Mouse (Mus musculus) thymus, adult 2 months (tissue): Measurements from ENCODE around the gene Ranbp6. TPM values are rescaled to one million over a fixed set of nuclear protein-coding genes. Genes with fewer than 3 reads are reported as not detected.

Experiments
- DNase-seq: peaks from one replicate; pipeline ENCODE4 v3.0.0; 2021
- H3K27ac ChIP-seq: fragments of 200-500 bp; 2 replicates; pipeline ENCODE4 v1.5.1; 2012; ENCODE audit warnings: low read length, control low read depth; ENCODE audit not compliant: control insufficient read depth, insufficient read depth
- H3K27me3 ChIP-seq: fragments of 200-500 bp; 2 replicates; pipeline ENCODE4 v1.6.1; 2012; ENCODE audit warnings: mild to moderate bottlenecking, low read length, moderate library complexity, mixed read lengths; ENCODE audit not compliant: control insufficient read depth, insufficient read depth
- H3K36me3 ChIP-seq: fragments of 200-500 bp; 2 replicates; pipeline ENCODE4 v1.6.1; 2012; ENCODE audit warnings: mild to moderate bottlenecking, low read length, moderate library complexity; ENCODE audit not compliant: control insufficient read depth, insufficient read depth
- H3K4me1 ChIP-seq: fragments of 200-500 bp; replicated peaks from 2 replicates; pipeline ENCODE4 v1.6.1; 2012; ENCODE audit warnings: low read length; ENCODE audit not compliant: control insufficient read depth, insufficient read depth
- H3K4me3 ChIP-seq: fragments of 200-500 bp; 2 replicates; pipeline ENCODE4 v1.5.1; 2012; ENCODE audit warnings: mild to moderate bottlenecking, low read length, control low read depth, moderate library complexity; ENCODE audit not compliant: control insufficient read depth, insufficient read depth
- CTCF ChIP-seq: fragments of 200-500 bp; IDR thresholded peaks from 2 replicates; pipeline ENCODE4 v1.5.1; 2012; ENCODE audit warnings: mild to moderate bottlenecking, control low read depth, low read length, moderate library complexity, borderline replicate concordance; ENCODE audit not compliant: control insufficient read depth, poor library complexity, insufficient read depth; ENCODE audit errors: extremely low read depth
- POLR2A ChIP-seq: fragments of 200-500 bp; IDR thresholded peaks from 2 replicates; pipeline ENCODE4 v1.6.1; 2012; ENCODE audit warnings: mild to moderate bottlenecking, low read length, control low read depth, moderate library complexity; ENCODE audit not compliant: control insufficient read depth, poor library complexity, insufficient read depth; ENCODE audit errors: extremely low read depth
- WGBS: fragments of 180-500 bp; shearing (Covaris S2); methylation state at CpG from one replicate; pipeline ENCODE4 v1.1.7; 2018; 5-methylcytosine and 5-hydroxymethylcytosine counted together
- polyA plus RNA-seq: library from polyadenylated mRNA; depleted of rRNA; stranded (reverse); fragments of >200 nt; gene quantifications from 2 replicates; pipeline ENCODE4 v1.2.3, GENCODE M21; 2012

Gene Ranbp6
- polyA plus RNA-seq, 1 experiment = 6.1 TPM

DNA sequence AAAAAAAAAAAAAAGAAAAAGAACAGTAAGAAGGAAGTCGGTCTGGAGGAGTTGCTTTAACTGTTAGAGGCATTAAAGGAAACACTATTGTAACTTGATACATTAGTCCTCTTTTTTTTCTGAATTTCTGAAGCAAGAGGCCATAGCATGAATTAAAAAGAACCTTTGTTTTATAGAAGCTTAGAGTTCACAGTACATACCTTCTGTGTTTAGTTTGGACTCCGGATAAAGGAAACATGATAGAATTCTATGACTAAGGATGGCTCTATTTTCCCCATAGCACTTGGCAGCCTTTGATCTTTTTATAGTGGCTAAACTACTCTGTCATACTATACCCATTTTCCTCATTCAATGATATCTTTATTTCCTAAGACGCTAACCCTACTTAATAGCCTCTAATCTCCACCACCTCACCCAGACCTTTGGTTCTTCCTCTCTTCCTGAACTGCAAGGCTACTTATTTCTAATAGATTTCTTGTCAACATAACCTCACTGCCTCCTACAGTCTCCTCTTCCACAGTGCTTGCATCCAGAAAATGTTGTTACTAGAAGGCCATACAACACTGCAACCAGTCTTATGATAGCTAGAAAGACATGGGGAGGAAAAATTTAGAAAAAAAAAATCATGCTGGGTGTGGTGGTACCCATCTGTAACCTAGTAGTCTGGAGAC is 22.7 kb upstream of the Ranbp6 start:
- Histone ChIP-seq H3K4me3 (no peak overlapping the region), H3K36me3 (no peaks in the 10 kb centered on the region), H3K27ac (no peak overlapping the region), H3K27me3 (no peaks in the 10 kb centered on the region), H3K4me1 (no peaks in the 10 kb centered on the region)
- no peak for TF ChIP-seq CTCF
- TF ChIP-seq POLR2A = no peak
- DNase-seq = no peak
- WGBS = 65% methylated on average over 3 of the region's 3 CpGs

DNA sequence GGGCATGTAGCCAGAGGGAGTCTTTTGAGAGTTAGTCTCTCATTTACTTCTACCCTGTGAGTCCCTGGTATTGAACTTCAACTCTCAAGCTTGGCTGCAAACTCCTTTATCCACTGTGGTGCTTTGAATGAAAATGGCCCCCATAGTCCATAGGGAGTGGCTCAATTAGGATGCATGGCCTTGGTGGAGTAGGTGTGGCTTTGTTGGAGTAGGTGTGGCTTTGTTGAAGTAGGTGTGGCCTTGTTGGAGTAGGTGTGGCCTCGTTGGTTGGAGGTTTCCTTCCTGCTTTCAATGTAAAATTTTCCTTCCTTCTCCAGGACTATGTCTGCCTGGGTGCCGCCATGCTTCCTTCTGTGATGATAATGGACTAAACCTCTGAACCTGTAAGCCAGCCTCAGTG is 18.1 kb upstream of the Ranbp6 start:
- no peaks in the 10 kb centered on the region for H3K36me3 ChIP-seq
- WGBS = 92% methylated on average over 2 of the region's 2 CpGs
- no peak overlapping the region for H3K4me3 ChIP-seq
- no peak overlapping the region for H3K27ac ChIP-seq
- TF ChIP-seq CTCF = no peak
- no peak for TF ChIP-seq POLR2A
- no peaks in the 10 kb centered on the region for H3K27me3 ChIP-seq
- no peaks in the 10 kb centered on the region for H3K4me1 ChIP-seq
- no peak for DNase-seq

DNA sequence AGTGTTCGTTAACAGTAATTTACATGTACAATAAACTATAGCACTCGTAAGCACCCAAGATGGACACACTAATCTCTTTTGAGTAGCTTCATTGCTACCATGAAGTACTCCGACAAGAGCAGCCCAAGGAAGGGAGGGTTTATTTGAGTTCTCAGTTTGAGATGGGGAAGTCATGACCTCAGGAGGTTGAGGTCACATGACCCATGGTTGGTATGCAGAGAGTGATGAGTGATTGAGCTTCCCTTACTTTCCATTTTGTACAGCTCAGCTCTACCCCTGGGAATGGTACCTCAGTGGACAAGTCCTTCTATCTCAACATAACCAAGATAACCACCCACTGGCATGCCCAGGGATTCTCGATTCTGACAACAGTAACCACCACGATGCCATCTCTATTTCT is 15.8 kb upstream of the Ranbp6 start:
- TF ChIP-seq CTCF = no peak
- no peak for TF ChIP-seq POLR2A
- H3K4me1 ChIP-seq = no peaks in the 10 kb centered on the region
- H3K27me3 ChIP-seq = no peaks in the 10 kb centered on the region
- no peak overlapping the region for H3K4me3 ChIP-seq
- H3K27ac ChIP-seq = no peak overlapping the region
- H3K36me3 ChIP-seq = no peaks in the 10 kb centered on the region
- 75% methylated on average over 5 of the region's 5 CpGs for WGBS
- DNase-seq = no peak

DNA sequence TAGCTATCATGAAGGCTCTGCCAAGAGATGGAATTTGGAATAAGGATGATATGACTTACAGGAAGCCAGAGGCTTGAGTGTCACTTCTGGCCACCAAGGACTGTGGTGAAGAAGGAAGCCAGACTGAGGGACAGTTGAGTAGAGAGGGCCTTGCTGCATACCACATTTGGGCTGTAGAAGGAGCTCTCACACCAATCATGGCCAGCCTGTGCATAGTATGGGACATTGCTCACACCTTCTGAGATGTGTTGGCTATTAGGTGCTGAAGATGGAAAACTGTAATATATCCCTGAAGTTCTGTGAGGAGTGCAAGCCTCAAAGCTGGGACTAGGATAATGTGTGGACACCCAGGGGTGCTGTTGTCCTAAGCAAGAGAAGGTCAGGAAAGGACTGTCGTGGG is 13.9 kb upstream of the Ranbp6 start:
- H3K27me3 ChIP-seq = no peaks in the 10 kb centered on the region
- WGBS = 87% methylated on average over 1 of the region's 1 CpGs
- no peak for TF ChIP-seq POLR2A
- no peak for TF ChIP-seq CTCF
- no peak for DNase-seq
- no peaks in the 10 kb centered on the region for H3K36me3 ChIP-seq
- H3K4me3 ChIP-seq = no peak overlapping the region
- H3K4me1 ChIP-seq = no peaks in the 10 kb centered on the region
- no peak overlapping the region for H3K27ac ChIP-seq

DNA sequence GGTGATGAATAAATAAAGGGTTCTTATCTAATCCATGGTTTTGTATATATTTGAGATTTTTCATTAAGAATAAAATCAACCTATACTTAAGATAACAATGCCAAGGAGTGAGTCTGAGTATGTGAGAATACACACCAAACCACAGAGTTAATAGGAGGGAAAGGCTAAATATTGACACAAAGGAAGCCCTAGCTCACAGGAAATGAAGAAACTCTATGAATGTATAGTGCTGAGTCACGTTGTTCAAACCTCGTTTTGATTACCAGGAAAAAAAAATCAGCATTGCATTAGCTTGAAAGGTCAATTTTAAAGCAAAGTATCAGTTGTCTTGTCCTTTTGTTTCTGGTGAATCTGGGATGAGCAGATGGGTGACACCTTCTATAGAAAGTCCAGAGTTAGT is 12.2 kb upstream of the Ranbp6 start:
- H3K4me1 ChIP-seq = no peaks in the 10 kb centered on the region
- H3K4me3 ChIP-seq = no peak overlapping the region
- H3K27ac ChIP-seq = no peak overlapping the region
- WGBS = 7% methylated on average over 2 of the region's 2 CpGs
- TF ChIP-seq POLR2A (no peak), CTCF (no peak)
- H3K36me3 ChIP-seq = no peaks in the 10 kb centered on the region
- DNase-seq = no peak
- no peaks in the 10 kb centered on the region for H3K27me3 ChIP-seq

DNA sequence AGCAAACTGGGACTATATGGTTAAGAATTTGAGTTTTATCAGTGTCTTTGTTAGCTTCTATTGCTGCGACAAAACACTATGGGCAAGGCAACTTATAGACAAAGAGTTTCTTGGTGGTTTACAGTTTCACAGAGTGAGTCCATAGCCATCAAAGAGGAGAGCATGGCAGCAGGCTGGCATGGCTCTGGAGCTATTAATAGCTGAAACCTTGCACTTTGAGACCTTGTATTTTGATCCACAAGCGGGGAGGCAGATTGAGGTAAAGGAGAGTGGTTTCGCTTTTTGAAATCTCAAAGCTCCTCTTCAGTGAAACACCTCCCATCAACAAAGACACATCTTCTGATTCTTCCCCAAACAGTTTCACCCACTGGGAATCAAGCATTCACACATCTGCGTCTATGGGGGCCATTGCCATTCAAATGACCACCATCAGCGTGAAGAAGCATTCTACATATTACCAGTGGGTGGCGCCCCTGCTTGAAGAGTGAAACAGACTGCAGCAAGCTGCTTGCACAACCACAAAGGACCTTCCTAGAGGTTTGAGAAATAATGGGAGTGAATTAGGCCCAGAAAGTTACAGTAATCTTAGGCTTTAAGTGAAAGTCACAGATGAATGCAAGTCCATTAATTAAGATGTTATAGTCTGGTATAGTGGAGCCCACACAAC is 11.4 kb upstream of the Ranbp6 start:
- no peak for TF ChIP-seq POLR2A
- no peak for TF ChIP-seq CTCF
- Histone ChIP-seq H3K27ac (no peak overlapping the region), H3K27me3 (no peaks in the 10 kb centered on the region), H3K4me1 (no peaks in the 10 kb centered on the region), H3K36me3 (no peaks in the 10 kb centered on the region), H3K4me3 (no peak overlapping the region)
- WGBS = 68% methylated on average over 6 of the region's 6 CpGs
- peak; percentile 51 for DNase-seq

DNA sequence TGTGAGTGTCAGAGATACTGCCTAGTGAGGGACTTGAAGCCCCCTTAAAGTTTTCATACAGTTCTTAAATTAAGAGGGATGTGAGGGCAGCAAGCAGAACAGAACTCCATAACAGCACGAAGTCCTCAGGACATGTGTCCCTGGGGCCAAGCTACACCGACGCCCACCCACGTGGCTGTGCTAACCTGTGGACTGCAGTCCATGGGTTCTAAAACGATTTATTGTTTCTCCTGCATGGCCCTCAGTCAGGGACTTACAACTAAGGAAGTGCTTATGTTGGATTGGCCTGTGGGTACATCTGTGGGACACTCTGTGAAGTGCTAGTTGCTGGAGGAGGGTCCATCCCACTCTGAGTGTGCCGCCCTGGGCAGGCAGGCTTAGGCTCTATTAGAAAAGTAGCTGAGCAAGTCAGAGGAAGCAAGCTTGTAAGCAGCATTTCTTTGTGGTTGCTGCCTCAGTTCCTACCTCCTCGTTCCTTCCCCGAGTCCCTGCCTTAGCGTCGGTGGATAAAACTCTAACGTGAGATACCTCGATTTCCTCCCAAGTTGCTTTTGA is 10.8 kb upstream of the Ranbp6 start:
- Histone ChIP-seq H3K4me3 (no peak overlapping the region), H3K4me1 (no peaks in the 10 kb centered on the region), H3K27me3 (no peaks in the 10 kb centered on the region), H3K27ac (no peak overlapping the region), H3K36me3 (no peaks in the 10 kb centered on the region)
- WGBS = 78% methylated on average over 12 of the region's 12 CpGs
- DNase-seq = no peak
- no peak for TF ChIP-seq CTCF
- no peak for TF ChIP-seq POLR2A
